Mouse (Mus musculus): Measurements from ENCODE around the gene Rpl24. TPM values are rescaled to one million over a fixed set of nuclear protein-coding genes. Genes with fewer than 3 reads are reported as not detected.
A peak's percentile ranks its signal among the peaks of the same experiment; 100 is the strongest.

Rpl24 gene
- total RNA-seq, 2 experiments from 2014 or later, result 384 to 396 TPM

- intact Hi-C loops (cut with DNase I), result loop anchor here (2.0 to 5.0 kb wide), 2 partner anchors 14 to 35 kb away; partner anchors contain the start of gene Cep97
Observed at GRCm38 (mm10) chr16:55967221-55967620, 1.1 kb downstream of the Rpl24 start.

GRCm38 (mm10) chr16:55969147-55969546 is 3.1 kb downstream of the Rpl24 start:
- no peak for DNase-seq (ENCODE audit: low spot score in 2 of 2)
- intact Hi-C loops (cut with DNase I), result loop anchor here (5.0 kb wide), 1 partner anchor 37 kb away; the partner anchor contains the start of gene Cep97

More at GRCm38 (mm10) chr16:55967221-55967620, 1.1 kb downstream of the Rpl24 start:
- no peak for DNase-seq (ENCODE audit: low spot score in 2 of 2)

GRCm38 (mm10) chr16:55970416-55970815 is 4.3 kb downstream of the Rpl24 start:
- no peak for DNase-seq (ENCODE audit: low spot score in 2 of 2)
- intact Hi-C loops (cut with DNase I), result loop anchor here (10.0 kb wide), 2 partner anchors 104 to 164 kb away; no protein-coding TSS in a partner anchor

- intact Hi-C loops (cut with DNase I), result loop anchor here (10.0 kb wide), 2 partner anchors 103 to 163 kb away; no protein-coding TSS in a partner anchor
- no peak for DNase-seq (ENCODE audit: low spot score in 2 of 2)
Observed at GRCm38 (mm10) chr16:55971735-55972615, 5.9 kb downstream of the Rpl24 start.

DNA sequence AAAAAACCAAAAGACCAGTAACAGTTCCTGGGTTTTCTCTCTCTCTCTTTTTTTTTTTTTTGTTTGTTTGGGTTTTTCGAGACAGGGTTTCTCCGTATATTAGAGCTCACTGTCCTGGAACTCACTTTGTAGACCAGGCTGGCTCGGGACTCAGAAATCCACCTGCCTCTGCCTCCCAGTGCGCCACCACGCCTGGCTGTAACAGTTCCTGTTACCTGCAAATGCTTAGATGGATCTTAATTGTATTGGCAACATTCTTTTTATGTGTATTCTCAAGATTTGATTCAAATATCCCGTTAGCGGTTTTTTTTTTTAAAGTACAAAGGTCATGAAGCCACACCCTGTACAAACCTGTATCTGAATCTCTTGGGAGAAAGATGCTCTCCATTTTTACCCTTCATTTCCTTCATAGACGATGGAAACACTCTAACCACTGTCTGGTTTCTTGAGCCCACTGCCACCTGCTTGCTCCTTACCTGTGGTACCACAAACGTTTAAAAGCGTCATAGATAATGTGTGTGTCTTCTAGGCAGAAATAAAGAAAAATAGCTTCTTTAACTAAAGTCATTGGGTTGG is 6.6 kb downstream of the Rpl24 start:
- no peak for DNase-seq (ENCODE audit: low spot score in 2 of 2)
- intact Hi-C loops (cut with DNase I), result loop anchor here (1.0 to 10.0 kb wide), 3 partner anchors 57 to 162 kb away; partner anchors contain the start of gene Pcnp

GRCm38 (mm10) chr16:55973431-55974255 is 7.6 kb downstream of the Rpl24 start, which contains the start of gene Zbtb11:
Zbtb11 (plus strand) TSS chr16:55973883.
- peak; percentile 99 for DNase-seq (ENCODE audit: low spot score in 2 of 2)
- intact Hi-C loops (cut with DNase I), result loop anchor here (1.0 to 10.0 kb wide), 4 partner anchors 33 to 161 kb away; partner anchors contain the start of gene Pcnp

DNA sequence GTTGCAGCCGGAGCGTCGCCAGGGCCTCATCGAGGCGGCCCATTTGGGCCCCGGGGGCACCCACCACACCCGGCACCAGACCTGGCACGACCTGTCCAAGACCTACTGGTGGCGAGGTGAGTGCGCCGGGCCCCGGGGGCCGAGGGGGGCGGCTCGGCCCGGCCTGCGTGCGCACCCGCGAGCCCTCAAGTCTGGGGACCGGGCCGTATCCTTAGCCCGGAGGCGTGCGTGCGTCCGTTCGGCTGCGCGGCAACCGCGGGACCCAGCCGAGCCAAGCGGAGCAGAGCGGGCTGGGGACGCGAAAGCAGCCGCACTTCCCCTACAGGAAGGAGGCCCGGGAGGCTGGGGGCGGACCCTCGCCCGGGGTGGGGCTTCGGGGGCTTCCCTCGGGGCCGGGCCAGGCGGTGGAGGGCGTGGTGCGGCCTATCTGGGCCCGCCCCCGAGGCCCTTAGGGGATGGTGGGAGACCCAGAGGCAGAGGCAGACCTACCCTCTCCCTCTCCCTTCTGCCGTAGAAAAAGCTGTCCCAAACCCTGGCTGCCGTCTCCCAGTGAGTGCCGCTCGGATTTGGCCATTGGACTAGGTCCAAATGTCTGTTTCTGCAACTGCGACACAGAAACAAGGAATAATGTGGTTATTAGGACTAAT is 8.3 kb downstream of the Rpl24 start:
- intact Hi-C loops (cut with DNase I), result loop anchor here (2.0 to 10.0 kb wide), 3 partner anchors 32 to 160 kb away; no protein-coding TSS in a partner anchor
- DNase-seq (ENCODE audit: low spot score in 2 of 2), result peak; percentile 82 to 85

DNA sequence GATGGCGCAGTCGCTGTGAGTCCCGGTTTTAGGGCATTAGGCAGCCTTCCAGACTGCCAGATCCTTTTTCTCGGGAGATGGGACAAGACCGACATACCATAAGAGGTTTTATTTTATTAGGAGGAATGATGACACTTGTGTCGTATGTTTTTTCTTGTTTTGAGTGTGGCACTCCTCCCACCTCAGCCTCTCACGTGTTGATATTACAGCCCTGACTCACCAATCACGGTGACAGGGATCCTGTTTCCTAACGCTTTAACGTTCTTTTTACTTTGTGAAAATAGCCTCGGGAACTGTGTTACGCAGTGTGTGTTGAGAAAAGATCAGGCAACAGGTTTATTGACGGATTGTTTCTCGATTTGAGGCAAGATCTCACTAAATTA is 8.8 kb downstream of the Rpl24 start:
- peak in 1 of 2 experiments; percentile 33 for DNase-seq (ENCODE audit: low spot score in 2 of 2)
- intact Hi-C loops (cut with DNase I), result loop anchor here (2.0 to 10.0 kb wide), 3 partner anchors 32 to 160 kb away; no protein-coding TSS in a partner anchor

DNA sequence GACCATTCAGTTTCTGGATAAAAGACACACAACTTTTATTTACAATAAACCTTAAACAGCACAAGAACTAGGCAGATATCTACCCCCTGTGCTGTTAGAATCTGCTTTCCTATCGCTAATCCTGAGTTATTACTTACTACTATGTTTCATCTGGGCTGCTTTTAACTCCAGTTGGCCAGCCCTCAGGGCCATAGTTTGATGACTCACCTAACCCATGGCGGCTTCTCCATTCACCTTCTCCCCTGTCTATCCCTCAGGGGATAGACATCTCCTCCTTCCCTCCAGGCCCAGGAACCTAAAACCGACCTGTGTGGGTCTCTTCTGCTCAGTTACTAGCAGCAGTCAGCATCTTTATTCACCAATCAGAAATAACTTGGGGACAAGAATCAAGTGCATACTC is 19.9 kb downstream of the Rpl24 start:
- intact Hi-C loops (cut with DNase I), result no loop called here
- no peak for DNase-seq (ENCODE audit: low spot score in 2 of 2)

DNA sequence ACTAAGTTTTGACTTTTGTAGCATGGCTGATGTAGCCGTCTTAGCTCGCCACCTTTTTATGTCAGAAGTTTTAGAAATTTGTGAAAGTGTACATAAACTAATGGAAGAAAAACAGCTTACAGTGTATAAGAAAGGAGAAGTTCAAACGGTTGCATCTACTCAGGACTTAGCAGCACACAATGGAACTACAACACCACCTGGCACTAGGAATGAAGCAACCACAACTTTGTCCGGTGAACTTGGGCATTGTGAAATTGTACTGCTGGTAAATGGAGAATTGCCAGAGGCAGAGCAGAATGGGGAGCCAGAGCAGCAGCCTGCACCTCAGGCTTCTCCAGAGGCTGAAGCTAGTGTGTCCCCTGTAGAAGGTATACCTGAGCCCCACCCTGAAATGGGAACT is 24.2 kb downstream of the Rpl24 start:
- intact Hi-C loops (cut with DNase I), result no loop called here
- DNase-seq (ENCODE audit: low spot score in 2 of 2), result no peak

DNA sequence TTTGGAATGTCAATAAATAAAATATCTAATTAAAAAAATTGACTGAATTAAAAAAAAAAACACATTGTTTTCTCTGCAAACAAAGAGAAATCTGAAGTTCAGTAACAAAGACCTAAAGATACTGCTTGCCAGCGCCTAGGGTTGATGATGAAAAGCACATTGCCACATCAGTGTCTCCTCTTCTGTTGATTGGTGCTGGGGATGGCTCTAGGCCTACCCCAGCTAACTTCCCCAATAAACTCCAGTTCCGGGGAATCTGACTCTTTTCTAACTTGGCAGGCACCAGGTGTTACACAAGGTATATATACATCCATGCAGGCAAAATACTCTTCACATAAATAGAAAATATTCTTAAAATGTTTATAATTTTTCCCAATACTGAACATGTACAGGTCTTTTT is 28.2 kb downstream of the Rpl24 start:
- intact Hi-C loops (cut with DNase I), result no loop called here
- no peak for DNase-seq (ENCODE audit: low spot score in 2 of 2)

GRCm38 (mm10) chr16:56006798-56007197 is 40.7 kb downstream of the Rpl24 start:
- peak; percentile 15 to 22 for DNase-seq (ENCODE audit: low spot score in 2 of 2)
- intact Hi-C loops (cut with DNase I), result loop anchor here (2.0 kb wide), 1 partner anchor 32 kb away; no protein-coding TSS in a partner anchor

GRCm38 (mm10) chr16:56008862-56009261 is 42.8 kb downstream of the Rpl24 start:
- DNase-seq (ENCODE audit: low spot score in 2 of 2), result no peak
- intact Hi-C loops (cut with DNase I), result no loop called here

DNA sequence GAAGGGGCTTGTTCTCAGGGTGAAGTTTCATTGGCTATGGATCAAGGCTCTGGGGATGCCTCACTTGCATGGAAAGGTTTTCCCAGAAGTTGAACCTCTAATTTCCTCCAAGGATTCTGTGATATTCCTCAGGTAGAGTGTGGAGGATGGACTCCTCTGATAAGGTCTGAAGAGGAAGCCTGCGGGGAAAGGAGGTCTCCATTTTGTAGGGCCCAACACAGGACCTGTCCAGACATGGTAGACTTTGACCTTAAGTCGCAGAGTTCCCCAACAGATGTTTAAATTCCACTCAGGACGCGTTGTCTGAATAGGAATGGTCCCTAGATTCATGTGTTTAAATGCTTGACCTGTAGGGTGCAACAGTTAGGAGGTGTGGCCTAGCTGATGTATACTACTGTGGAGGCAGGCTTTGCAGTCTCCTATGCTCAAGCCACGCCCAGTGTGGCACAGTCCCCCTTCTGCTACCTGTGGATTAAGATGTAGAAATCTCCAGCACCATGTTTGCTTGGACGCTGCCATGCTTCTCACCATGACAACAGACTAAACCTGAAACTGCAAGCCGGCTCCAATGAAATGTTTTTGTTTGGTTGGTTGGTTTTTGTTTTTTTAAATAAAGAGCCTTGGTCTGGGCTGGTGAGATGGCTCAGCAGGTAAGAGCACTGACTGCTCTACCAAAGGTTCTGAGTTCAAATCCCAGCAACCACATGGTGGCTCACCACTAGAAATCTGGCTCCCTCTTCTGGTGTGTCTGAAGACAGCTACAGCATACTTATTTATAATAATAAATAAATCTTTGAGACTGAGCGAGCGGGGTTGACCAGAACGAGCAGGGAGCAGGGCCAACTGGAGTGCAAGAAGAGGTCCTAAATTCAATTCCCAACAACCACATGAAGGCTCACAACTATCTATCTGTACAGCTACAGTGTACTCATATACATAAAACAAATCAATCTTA is 47.0 kb downstream of the Rpl24 start:
- intact Hi-C loops (cut with DNase I), result no loop called here
- DNase-seq (ENCODE audit: low spot score in 2 of 2), result no peak

GRCm38 (mm10) chr16:56014076-56014475 is 48.0 kb downstream of the Rpl24 start:
- no peak for DNase-seq (ENCODE audit: low spot score in 2 of 2)
- intact Hi-C loops (cut with DNase I), result no loop called here

GRCm38 (mm10) chr16:56019660-56020059 is 53.6 kb downstream of the Rpl24 start:
- intact Hi-C loops (cut with DNase I), result no loop called here
- DNase-seq (ENCODE audit: low spot score in 2 of 2), result no peak

All from left cerebral cortex, postnatal 36 days (tissue).